Mouse (Mus musculus) urinary bladder, postnatal 4 days (tissue): ENCODE data around the gene Erc2.

Experiments
- DNase-seq, 2 experiments: peaks; one replicate each; pipeline ENCODE4 v3.0.0; 2021 to 2022; ENCODE audit warnings: low spot score in 2 of 2

The Erc2 gene

GRCm38 (mm10) chr14:27775367-27775766, 153.1 kb downstream of the Erc2 start:
- no peak for DNase-seq

DNA sequence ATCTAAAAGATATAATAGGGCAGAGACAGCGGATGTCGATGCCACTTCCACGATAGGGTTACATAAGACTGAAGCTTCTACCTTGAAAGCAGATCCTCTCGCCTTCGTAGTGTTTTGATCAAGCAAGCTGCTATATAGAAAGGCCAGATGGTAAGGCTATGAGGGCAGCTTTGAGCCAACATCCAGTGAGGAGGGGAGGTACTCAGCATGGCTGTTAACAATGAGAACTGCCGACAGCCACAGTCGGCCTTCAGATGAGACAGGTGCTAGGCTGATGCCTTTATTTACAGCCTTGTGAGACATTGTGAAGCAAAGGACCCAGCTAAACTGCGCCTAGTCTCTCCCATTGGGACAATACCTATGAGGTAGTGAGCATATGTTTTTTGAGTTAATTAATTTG, 156.3 kb downstream of the Erc2 start:
- no peak for DNase-seq

GRCm38 (mm10) chr14:27778982-27779701, 156.9 kb downstream of the Erc2 start:
- DNase-seq = no peak

- DNase-seq = no peak
Observed at GRCm38 (mm10) chr14:27781221-27781620, 159.0 kb downstream of the Erc2 start.

- no peak for DNase-seq
Observed at GRCm38 (mm10) chr14:27784826-27785225, 162.6 kb downstream of the Erc2 start.

DNA sequence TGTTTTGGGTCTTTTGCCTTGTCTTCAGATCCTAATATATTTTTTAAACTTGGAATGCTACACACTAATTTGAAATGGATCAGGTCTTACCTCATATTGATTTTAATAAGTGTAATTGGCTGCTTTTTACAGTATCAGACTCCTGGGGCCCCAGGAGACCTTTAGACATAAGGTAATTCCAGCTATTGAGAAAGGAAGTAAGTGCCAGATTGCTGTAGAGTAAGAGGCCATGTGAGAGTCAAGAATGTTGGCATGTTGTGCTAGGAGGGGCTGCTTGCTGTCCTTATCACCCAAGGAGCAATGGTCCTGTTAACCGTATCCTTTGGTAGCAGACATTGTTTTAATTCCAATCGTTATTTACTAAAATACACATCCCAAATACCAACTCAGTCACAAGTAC, 163.3 kb downstream of the Erc2 start:
- no peak for DNase-seq

- DNase-seq = no peak
Observed at GRCm38 (mm10) chr14:27789066-27789898, 167.1 kb downstream of the Erc2 start.

- no peak for DNase-seq
Observed at GRCm38 (mm10) chr14:27798184-27798934, 176.1 kb downstream of the Erc2 start.

- DNase-seq = no peak
Observed at GRCm38 (mm10) chr14:27800766-27801165, 178.5 kb downstream of the Erc2 start.

GRCm38 (mm10) chr14:27803961-27804360, 181.7 kb downstream of the Erc2 start:
- DNase-seq = no peak

DNA sequence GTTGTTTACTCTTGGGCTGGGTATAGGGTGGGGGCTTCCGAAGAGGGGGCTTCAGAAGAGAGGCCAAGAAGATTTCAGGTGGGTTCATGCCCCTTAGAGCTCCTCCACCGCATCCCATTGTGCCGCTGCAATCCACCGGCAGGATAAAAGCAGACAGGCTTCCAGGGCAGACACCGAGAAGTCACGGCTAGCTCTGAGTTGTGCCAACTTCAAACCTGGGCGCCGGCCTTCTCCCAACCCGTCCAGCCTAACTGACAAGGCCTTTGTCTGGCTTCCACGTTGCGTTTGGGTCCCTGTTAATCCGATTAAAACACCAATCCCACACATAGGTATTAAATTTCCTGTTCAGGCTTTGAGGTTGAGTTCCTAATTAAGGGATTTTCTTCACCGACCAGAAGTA, 182.8 kb downstream of the Erc2 start:
- no peak for DNase-seq

- DNase-seq = peak in 1 of 2 experiments; percentile 65
Observed at GRCm38 (mm10) chr14:27808080-27808479, 185.9 kb downstream of the Erc2 start.

GRCm38 (mm10) chr14:27808523-27809114, 186.4 kb downstream of the Erc2 start:
- DNase-seq = no peak

- no peak for DNase-seq
Observed at GRCm38 (mm10) chr14:27810790-27811189, 188.6 kb downstream of the Erc2 start.

- DNase-seq = no peak
Observed at GRCm38 (mm10) chr14:27811649-27812048, 189.4 kb downstream of the Erc2 start.

- DNase-seq = no peak
Observed at GRCm38 (mm10) chr14:27815739-27816138, 193.5 kb downstream of the Erc2 start.

DNA sequence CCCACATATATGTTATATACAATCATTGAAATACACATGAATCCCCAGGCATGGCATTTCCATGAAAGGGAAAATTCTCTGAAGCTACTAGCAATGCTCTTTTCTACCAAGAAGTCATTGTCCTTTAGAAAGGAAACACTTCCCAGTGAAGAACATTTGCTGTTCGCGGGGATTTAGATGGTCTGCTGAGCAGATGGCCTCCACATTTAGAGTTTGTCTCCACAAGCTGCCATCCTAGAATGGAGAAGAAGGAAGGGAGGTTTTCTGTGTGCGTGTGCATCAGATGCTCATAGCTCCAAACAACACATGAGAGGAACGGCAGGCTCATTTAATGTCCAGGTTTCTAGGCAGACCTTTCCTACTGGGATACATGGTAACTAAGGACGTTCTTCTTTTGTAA, 196.8 kb downstream of the Erc2 start:
- DNase-seq = no peak

GRCm38 (mm10) chr14:27821801-27822200, 199.6 kb downstream of the Erc2 start:
- DNase-seq = peak in 1 of 2 experiments; percentile 20

- DNase-seq = no peak
Observed at GRCm38 (mm10) chr14:27822566-27822965, 200.3 kb downstream of the Erc2 start.

GRCm38 (mm10) chr14:27823048-27823447, 200.8 kb downstream of the Erc2 start:
- DNase-seq = no peak

- no peak for DNase-seq
Observed at GRCm38 (mm10) chr14:27823897-27824296, 201.7 kb downstream of the Erc2 start.

DNA sequence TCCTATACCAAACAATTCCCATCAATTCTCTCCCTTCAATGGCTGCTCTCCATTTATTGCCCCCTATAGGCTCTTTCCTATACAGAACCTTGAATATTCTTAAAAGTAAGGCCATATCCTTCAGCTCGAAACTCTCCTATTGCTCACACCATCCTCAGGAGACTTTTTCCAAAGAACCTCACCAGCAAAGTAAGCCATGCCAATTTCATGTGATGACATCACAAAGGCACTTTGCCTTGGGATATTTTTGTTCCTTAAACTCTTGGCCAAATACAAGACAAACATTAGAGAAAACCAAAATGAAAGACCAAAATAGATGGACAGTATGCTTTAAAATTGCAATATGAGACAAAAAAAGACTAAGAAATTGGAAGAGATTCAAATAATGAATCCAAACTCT, 204.6 kb downstream of the Erc2 start:
- no peak for DNase-seq
